Mouse (Mus musculus): ENCODE measurements at regions not wholly inside any gene's neighbourhood (a gene's known extent, or its start where the extent isn't known, plus 50 kb on each side); places are given as distances from the start of the nearest gene placed in this dataset.

- no peak overlapping the region for H3K4me3 ChIP-seq (replicated peaks; ENCODE audit: extremely low read depth, low read depth, low read length)
- no peaks in the 10 kb centered on the region for H3K4me1 ChIP-seq (ENCODE audit: control insufficient read depth, insufficient read depth, low read length)
- TF ChIP-seq POLR2A (IDR thresholded peaks at IDR 0.05; ENCODE audit: borderline replicate concordance, extremely low read depth, low read depth, low read length) (no peak), CTCF (IDR thresholded peaks at IDR 0.05; ENCODE audit: insufficient read depth, low read length) (no peak)
- no peak for DNase-seq
- 28% methylated on average over 4 of the region's 4 CpGs for WGBS
Measured at GRCm38 (mm10) chr1:164552658-164553057, 94.5 kb upstream of the Atp1b1 start.

GRCm38 (mm10) chr1:164551019-164551418, 92.9 kb upstream of the Atp1b1 start:
- H3K4me1 ChIP-seq (ENCODE audit: control insufficient read depth, insufficient read depth, low read length), result no peaks in the 10 kb centered on the region
- TF ChIP-seq CTCF (IDR thresholded peaks at IDR 0.05; ENCODE audit: insufficient read depth, low read length), result no peak
- no peak for TF ChIP-seq POLR2A (IDR thresholded peaks at IDR 0.05; ENCODE audit: borderline replicate concordance, extremely low read depth, low read depth, low read length)
- DNase-seq, result no peak
- H3K4me3 ChIP-seq (replicated peaks; ENCODE audit: extremely low read depth, low read depth, low read length), result no peak overlapping the region
- 52% methylated on average over 2 of the region's 2 CpGs for WGBS

- DNase-seq, result no peak
- no peak for TF ChIP-seq POLR2A (IDR thresholded peaks at IDR 0.05; ENCODE audit: borderline replicate concordance, extremely low read depth, low read depth, low read length)
- no peak for TF ChIP-seq CTCF (IDR thresholded peaks at IDR 0.05; ENCODE audit: insufficient read depth, low read length)
- 74% methylated on average over 3 of the region's 3 CpGs for WGBS
- Histone ChIP-seq H3K4me1 (ENCODE audit: control insufficient read depth, insufficient read depth, low read length) (no peaks in the 10 kb centered on the region), H3K4me3 (replicated peaks; ENCODE audit: extremely low read depth, low read depth, low read length) (no peak overlapping the region)
Measured at GRCm38 (mm10) chr1:164550596-164550995, 92.4 kb upstream of the Atp1b1 start.

- DNase-seq, result no peak
- WGBS, result 71% methylated on average over 8 of the region's 8 CpGs
- no peak for TF ChIP-seq CTCF (IDR thresholded peaks at IDR 0.05; ENCODE audit: insufficient read depth, low read length)
- no peak for TF ChIP-seq POLR2A (IDR thresholded peaks at IDR 0.05; ENCODE audit: borderline replicate concordance, extremely low read depth, low read depth, low read length)
- H3K4me1 ChIP-seq (ENCODE audit: control insufficient read depth, insufficient read depth, low read length), result no peaks in the 10 kb centered on the region
- no peak overlapping the region for H3K4me3 ChIP-seq (replicated peaks; ENCODE audit: extremely low read depth, low read depth, low read length)
Measured at GRCm38 (mm10) chr1:164548071-164548470, 89.9 kb upstream of the Atp1b1 start.

DNA sequence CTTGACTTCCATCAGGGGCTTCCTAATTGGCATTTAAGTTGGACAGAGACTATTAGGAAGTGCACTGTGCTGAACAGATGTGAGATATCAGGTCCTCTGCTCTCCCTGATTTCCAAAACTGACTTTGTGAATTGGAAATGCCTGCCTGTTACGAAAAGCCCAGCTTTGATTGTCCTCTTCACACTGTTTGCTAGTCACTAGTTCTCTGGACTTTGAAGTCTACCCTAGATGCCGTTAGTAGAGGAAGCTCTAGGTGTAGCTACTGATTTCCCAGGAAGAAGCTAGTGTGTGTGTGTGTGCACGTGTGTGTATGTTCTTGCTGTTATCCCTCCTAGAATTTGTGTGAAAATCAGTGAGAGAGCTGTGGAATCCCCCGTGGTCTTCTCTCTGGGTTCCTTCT, 87.7 kb upstream of the Atp1b1 start:
- DNase-seq, result no peak
- WGBS, result 66% methylated on average over 4 of the region's 4 CpGs
- H3K4me1 ChIP-seq (ENCODE audit: control insufficient read depth, insufficient read depth, low read length), result no peaks in the 10 kb centered on the region
- H3K4me3 ChIP-seq (replicated peaks; ENCODE audit: extremely low read depth, low read depth, low read length), result no peak overlapping the region
- no peak for TF ChIP-seq CTCF (IDR thresholded peaks at IDR 0.05; ENCODE audit: insufficient read depth, low read length)
- no peak for TF ChIP-seq POLR2A (IDR thresholded peaks at IDR 0.05; ENCODE audit: borderline replicate concordance, extremely low read depth, low read depth, low read length)

- DNase-seq, result no peak
- TF ChIP-seq CTCF (IDR thresholded peaks at IDR 0.05; ENCODE audit: insufficient read depth, low read length) (no peak), POLR2A (IDR thresholded peaks at IDR 0.05; ENCODE audit: borderline replicate concordance, extremely low read depth, low read depth, low read length) (no peak)
- H3K4me1 ChIP-seq (ENCODE audit: control insufficient read depth, insufficient read depth, low read length), result no peaks in the 10 kb centered on the region
- WGBS, result 39% methylated on average over 9 of the region's 9 CpGs
- no peak overlapping the region for H3K4me3 ChIP-seq (replicated peaks; ENCODE audit: extremely low read depth, low read depth, low read length)
Measured at GRCm38 (mm10) chr1:164543045-164543803, 85.1 kb upstream of the Atp1b1 start.

- TF ChIP-seq POLR2A (IDR thresholded peaks at IDR 0.05; ENCODE audit: borderline replicate concordance, extremely low read depth, low read depth, low read length) (no peak), CTCF (IDR thresholded peaks at IDR 0.05; ENCODE audit: insufficient read depth, low read length) (no peak)
- 76% methylated on average over 1 of the region's 1 CpGs for WGBS
- no peak overlapping the region for H3K4me3 ChIP-seq (replicated peaks; ENCODE audit: extremely low read depth, low read depth, low read length)
- DNase-seq, result no peak
- H3K4me1 ChIP-seq (ENCODE audit: control insufficient read depth, insufficient read depth, low read length), result peaks cover 4% of the 10 kb centered on the region; the same call in 1 of the 2 replicates
Measured at GRCm38 (mm10) chr1:164541711-164542110, 83.6 kb upstream of the Atp1b1 start.

- Histone ChIP-seq H3K4me1 (ENCODE audit: control insufficient read depth, insufficient read depth, low read length) (peaks cover 4% of the 10 kb centered on the region; the same call in 1 of the 2 replicates), H3K4me3 (replicated peaks; ENCODE audit: extremely low read depth, low read depth, low read length) (no peak overlapping the region)
- DNase-seq, result no peak
- 56% methylated on average over 5 of the region's 5 CpGs for WGBS
- TF ChIP-seq CTCF (IDR thresholded peaks at IDR 0.05; ENCODE audit: insufficient read depth, low read length) (no peak), POLR2A (IDR thresholded peaks at IDR 0.05; ENCODE audit: borderline replicate concordance, extremely low read depth, low read depth, low read length) (no peak)
Measured at GRCm38 (mm10) chr1:164538304-164539043, 80.3 kb upstream of the Atp1b1 start.

DNA sequence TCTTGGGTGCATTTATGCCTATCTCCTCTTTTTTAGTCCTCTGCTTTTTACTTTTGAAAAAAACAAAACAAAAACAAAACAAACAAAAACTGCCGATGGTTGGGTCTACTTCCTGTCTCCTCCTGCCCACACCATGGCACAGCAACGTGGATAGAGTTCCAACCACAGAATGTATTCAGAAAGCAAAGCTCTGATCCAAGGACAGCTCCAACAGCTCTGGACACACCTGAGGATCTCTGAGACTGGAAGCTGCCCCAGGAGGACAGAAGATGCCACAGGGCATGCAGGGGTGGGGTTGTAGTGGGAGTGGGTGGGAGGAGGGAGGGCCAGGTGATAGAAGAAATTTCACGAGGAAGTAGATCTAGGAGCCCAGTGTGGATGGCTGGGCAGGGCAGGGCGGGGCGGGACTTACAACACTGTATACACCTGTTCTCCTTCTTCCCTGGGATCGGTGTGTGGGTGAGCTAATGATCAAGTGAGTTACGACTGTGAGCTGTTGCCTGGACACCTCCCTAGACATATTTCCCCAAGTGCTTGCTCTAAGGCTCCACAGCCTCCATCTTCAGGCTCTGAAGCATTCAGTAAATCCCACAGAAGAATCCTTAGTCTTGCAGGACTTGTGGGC, 79.3 kb upstream of the Atp1b1 start:
- DNase-seq, result no peak
- WGBS, result 59% methylated on average over 7 of the region's 7 CpGs
- TF ChIP-seq POLR2A (IDR thresholded peaks at IDR 0.05; ENCODE audit: borderline replicate concordance, extremely low read depth, low read depth, low read length), result no peak
- TF ChIP-seq CTCF (IDR thresholded peaks at IDR 0.05; ENCODE audit: insufficient read depth, low read length), result no peak
- no peak overlapping the region for H3K4me3 ChIP-seq (replicated peaks; ENCODE audit: extremely low read depth, low read depth, low read length)
- peaks cover 4% of the 10 kb centered on the region; the same call in 1 of the 2 replicates for H3K4me1 ChIP-seq (ENCODE audit: control insufficient read depth, insufficient read depth, low read length)
